31 mouse cellular contexts compared by ENCODE assay signal in the genomic region with DNA sequence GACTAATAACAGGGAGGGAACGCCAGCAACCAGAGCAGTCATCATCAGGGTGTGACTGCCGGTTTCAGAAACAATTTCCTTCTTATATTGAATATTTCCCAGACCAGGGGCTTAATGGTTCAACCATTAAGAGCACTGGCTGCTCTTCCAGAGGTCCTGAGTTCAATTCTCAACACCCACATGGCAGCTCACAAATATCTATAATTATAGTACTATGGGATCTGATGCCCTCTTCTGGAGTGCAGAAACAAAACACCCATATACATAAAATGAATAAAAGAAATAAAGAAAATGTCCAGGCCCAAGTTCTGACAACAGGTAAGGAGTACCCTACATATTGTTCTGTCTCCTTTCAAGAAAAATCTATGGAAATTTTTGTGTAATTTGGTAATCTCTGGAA. TPM values are rescaled to one million over a fixed set of nuclear protein-coding genes. Genes with fewer than 3 reads are reported as not detected.
DNase-seq lines count a peak whose midpoint lies in the region; ATAC-seq and TF ChIP-seq lines count a peak whose summit lies in the region.
"Had no signal": no experiment of that assay in that cellular context is flagged by ENCODE, and none has a peak within 500 bp of the region (broad histone marks: within the 10 kb centered on the region; RNA-seq: fewer than 3 reads in every experiment).

No protein-coding gene starts in this region.

- H3K4me1 ChIP-seq in stomach, postnatal 0 days (replicated peaks; ENCODE audit: control insufficient read depth, insufficient read depth): no peaks in the 10 kb centered on the region
- H3K4me1 ChIP-seq: heart, embryonic 15.5 days had no signal

- intact Hi-C loops in heart, postnatal 25 days (cut with DNase I): loop anchor here (10.0 kb wide), 1 partner anchor 424 kb away; the partner anchor contains the start of gene Gclc

- no peak overlapping the region for H3K9ac ChIP-seq in stomach, postnatal 0 days (ENCODE audit: low read length)
- H3K9ac ChIP-seq: forebrain, embryonic 13.5 days; heart, embryonic 12.5 days; heart, embryonic 15.5 days; hindbrain, embryonic 12.5 days; hindbrain, embryonic 15.5 days had no signal

- no peaks in the 10 kb centered on the region for H3K9me3 ChIP-seq in stomach, postnatal 0 days (ENCODE audit: control insufficient read depth, low read length)
- H3K9me3 ChIP-seq: forebrain, embryonic 10.5 days; forebrain, embryonic 13.5 days; heart, embryonic 12.5 days; heart, embryonic 15.5 days; hindbrain, embryonic 12.5 days; hindbrain, embryonic 15.5 days had no signal

- H3K27ac ChIP-seq in layer of hippocampus, adult 2 months: no peak overlapping the region
- no peak overlapping the region for H3K27ac ChIP-seq in stomach, postnatal 0 days (replicated peaks)
- H3K27ac ChIP-seq: forebrain, embryonic 10.5 days; forebrain, embryonic 13.5 days; heart, embryonic 15.5 days; hindbrain, embryonic 12.5 days; hindbrain, embryonic 15.5 days had no signal

- 65% methylated on average over 2 of the region's 2 CpGs for WGBS in stomach, postnatal 0 days

- TF ChIP-seq EP300 in stomach, postnatal 0 days (optimal IDR thresholded peaks at IDR 0.05): no peak

- H3K36me3 ChIP-seq in stomach, postnatal 0 days (ENCODE audit: control insufficient read depth, insufficient read depth, low read length): no peaks in the 10 kb centered on the region
- H3K36me3 ChIP-seq: forebrain, embryonic 10.5 days; heart, embryonic 12.5 days; heart, embryonic 15.5 days; hindbrain, embryonic 12.5 days had no signal

- ATAC-seq in stomach, postnatal 0 days (ENCODE audit: low FRiP score, low TSS enrichment): no peak
- ATAC-seq: activated CD4-positive, CD25-positive, alpha-beta regulatory T cell, adult 4 months; forebrain, embryonic 13.5 days; forebrain, embryonic 16.5 days had no signal

- no peaks in the 10 kb centered on the region for H3K27me3 ChIP-seq in stomach, postnatal 0 days (ENCODE audit: control insufficient read depth, insufficient read depth, low read length)
- H3K27me3 ChIP-seq: forebrain, embryonic 13.5 days; heart, embryonic 12.5 days; heart, embryonic 15.5 days; hindbrain, embryonic 12.5 days; hindbrain, embryonic 15.5 days had no signal

- DNase-seq in heart, adult 11 months: peak; percentile 64
- DNase-seq in heart, postnatal 25 days (ENCODE audit: low spot score): no peak
- no peak for DNase-seq in layer of hippocampus, adult 2 months (ENCODE audit: low spot score in 2 of 2)
- DNase-seq in layer of hippocampus, adult 18-20 months (ENCODE audit: low spot score in 2 of 2): no peak
- DNase-seq in induced T-regulatory cell, adult 2 months (ENCODE audit: low read depth): peak; percentile 15
- DNase-seq in stomach, postnatal 0 days (ENCODE audit: low spot score): no peak
- DNase-seq in kidney, postnatal 14 days: no peak
- DNase-seq: adrenal gland, adult 8-10 months; adrenal gland, postnatal 25 days; B cell, adult 2 months; cerebellum, adult 11-12 months; cerebellum, adult 8-10 months; cerebellum, postnatal 10 days; cerebellum, postnatal 36 days; gastrocnemius, postnatal 10 days; gastrocnemius, postnatal 36 days; heart, postnatal 10 days had no signal

- H3K4me2 ChIP-seq in stomach, postnatal 0 days (replicated peaks; ENCODE audit: low read depth): no peak overlapping the region
- H3K4me2 ChIP-seq: forebrain, embryonic 13.5 days; heart, embryonic 12.5 days; heart, embryonic 15.5 days; hindbrain, embryonic 12.5 days; hindbrain, embryonic 15.5 days had no signal

- peak; percentile 51 for TF ChIP-seq CTCF in layer of hippocampus, adult 2 months (conservative IDR thresholded peaks at IDR 0.05)
- TF ChIP-seq CTCF in stomach, postnatal 0 days (IDR thresholded peaks at IDR 0.05; ENCODE audit: low read depth): 0 out of 2 replicates have a peak, but pooled peaks have one; percentile 11

- H3K4me3 ChIP-seq in layer of hippocampus, adult 2 months: no peak overlapping the region
- no peak overlapping the region for H3K4me3 ChIP-seq in stomach, postnatal 0 days (ENCODE audit: low read depth, low read length)
- H3K4me3 ChIP-seq: forebrain, embryonic 10.5 days; forebrain, embryonic 13.5 days; heart, embryonic 12.5 days; heart, embryonic 15.5 days; hindbrain, embryonic 12.5 days; hindbrain, embryonic 15.5 days had no signal

RNA-seq across cellular contexts. Expression of gene Gsta4, which starts 3.5 kb away (rescaled TPM):
- 10 to 100 TPM; 81.4 to 87.9 TPM for total RNA-seq in heart, postnatal 25 days (2021)
- 10 to 100 TPM; 48.4 to 50.1 TPM for total RNA-seq in layer of hippocampus, adult 2 months (2021)
- total RNA-seq in layer of hippocampus, adult 18-20 months (2021): 10 to 100 TPM; 56.0 to 60.8 TPM
- polyA plus RNA-seq in stomach, postnatal 0 days (2015; fragmentation: Nextera tagmentation; extraction: Ambion mirVana): 1,515 and 1,656 TPM in 2 replicates

RNA-seq across cellular contexts. Expression of gene Gsta1, which starts 51.4 kb away (rescaled TPM):
- total RNA-seq in heart, postnatal 25 days (2021): under 1 TPM in 1 of 2 experiments, not detected in 1; 0.39 TPM
- not detected for total RNA-seq in layer of hippocampus, adult 2 months (2021)
- not detected for total RNA-seq in layer of hippocampus, adult 18-20 months (2021)
- polyA plus RNA-seq in stomach, postnatal 0 days (2015; fragmentation: Nextera tagmentation; extraction: Ambion mirVana): 1,326 and 1,348 TPM in 2 replicates
- total RNA-seq: ES-E14; gastrocnemius, adult 18-20 months; gastrocnemius, postnatal 10 days; gastrocnemius, postnatal 36 days; granulocyte monocyte progenitor cell, adult 5-6 weeks; hematopoietic stem cell, adult 5-6 weeks had no signal
- polyA plus RNA-seq: activated CD4-positive, CD25-positive, alpha-beta regulatory T cell, adult 4 months; brain, embryonic 14.5 days; embryonic facial prominence, embryonic 11.5 days; forebrain, embryonic 10.5 days; forebrain, embryonic 13.5 days; forebrain, embryonic 16.5 days; heart, embryonic 12.5 days; heart, embryonic 15.5 days; hindbrain, embryonic 12.5 days; hindbrain, embryonic 15.5 days had no signal

Comparison
In these comparisons a context has a peak if more than half of its experiments do, and no peak if none do; other contexts are left out.
1. DNase-seq: peak in heart, adult 11 months (single experiment) and induced T-regulatory cell, adult 2 months (single experiment); none in heart, postnatal 25 days (single experiment), layer of hippocampus, adult 2 months (0 of 2), layer of hippocampus, adult 18-20 months (0 of 2), stomach, postnatal 0 days (single experiment) and kidney, postnatal 14 days (single experiment).